Mouse (Mus musculus) hindbrain, embryonic 14.5 days (tissue): ENCODE results near the gene Pts. TPM values are rescaled to one million over a fixed set of nuclear protein-coding genes. Genes with fewer than 3 reads are reported as not detected.
A peak's percentile ranks its signal among the peaks of the same experiment; 100 is the strongest.

Experiments used
- ATAC-seq: fragments of 200-750 bp; cut with Nextera tagmentation; 2 replicates; pipeline ENCODE4 v1.8.0; 2017; ENCODE audit warnings: moderate number of reproducible peaks, mild to moderate bottlenecking, moderate TSS enrichment, moderate library complexity; ENCODE audit not compliant: low FRiP score
- DNase-seq: peaks from one replicate; pipeline ENCODE4 v3.0.0-alpha.2; 2015; ENCODE audit warnings: low spot score
- H3K27ac ChIP-seq: fragments of 300-500 bp; sonication (generic); 2 replicates; pipeline ENCODE4 v1.5.1; 2014; ENCODE audit warnings: mild to moderate bottlenecking, moderate library complexity
- H3K27me3 ChIP-seq: fragments of 300-500 bp; sonication (generic); 2 replicates; pipeline ENCODE4 v1.6.1; 2014; ENCODE audit warnings: mild to moderate bottlenecking, low read length, mixed read lengths; ENCODE audit not compliant: control insufficient read depth, insufficient read depth
- H3K36me3 ChIP-seq: fragments of 300-500 bp; sonication (generic); replicated peaks from 2 replicates; pipeline ENCODE4 v1.6.1; 2014; ENCODE audit not compliant: control insufficient read depth, insufficient read depth
- H3K4me1 ChIP-seq: fragments of 300-500 bp; sonication (generic); replicated peaks from 2 replicates; pipeline ENCODE4 v1.6.1; 2014; ENCODE audit warnings: antibody characterized with exemption, low read length, mixed read lengths; ENCODE audit not compliant: control insufficient read depth, insufficient read depth
- H3K4me2 ChIP-seq: fragments of 300-500 bp; sonication (generic); replicated peaks from 2 replicates; pipeline ENCODE4 v1.6.1; 2014; ENCODE audit warnings: mild to moderate bottlenecking, moderate library complexity
- H3K4me3 ChIP-seq: fragments of 300-500 bp; sonication (generic); replicated peaks from 2 replicates; pipeline ENCODE4 v1.5.1; 2014; ENCODE audit warnings: mild to moderate bottlenecking, low read length
- H3K9ac ChIP-seq: fragments of 300-500 bp; sonication (generic); 2 replicates; pipeline ENCODE4 v1.6.1; 2014
- H3K9me3 ChIP-seq: fragments of 300-500 bp; sonication (generic); 2 replicates; pipeline ENCODE4 v1.6.1; 2016; ENCODE audit warnings: low read length; ENCODE audit not compliant: control insufficient read depth
- WGBS: fragments of 180-500 bp; shearing (Covaris S2); extraction: QIAGEN DNeasy Blood & Tissue Kit; methylation state at CpG from one replicate; pipeline ENCODE4 v1.1.7; 2014; 5-methylcytosine and 5-hydroxymethylcytosine counted together
- polyA plus RNA-seq: library from polyadenylated mRNA; unstranded; fragments of >200 nt; fragmentation: Nextera tagmentation; extraction: Ambion mirVana; gene quantifications from 2 replicates; pipeline ENCODE4 v1.2.1, GENCODE M21; 2014

Pts gene
- polyA plus RNA-seq, 1 experiment from 2014 or later: 120 TPM

DNA sequence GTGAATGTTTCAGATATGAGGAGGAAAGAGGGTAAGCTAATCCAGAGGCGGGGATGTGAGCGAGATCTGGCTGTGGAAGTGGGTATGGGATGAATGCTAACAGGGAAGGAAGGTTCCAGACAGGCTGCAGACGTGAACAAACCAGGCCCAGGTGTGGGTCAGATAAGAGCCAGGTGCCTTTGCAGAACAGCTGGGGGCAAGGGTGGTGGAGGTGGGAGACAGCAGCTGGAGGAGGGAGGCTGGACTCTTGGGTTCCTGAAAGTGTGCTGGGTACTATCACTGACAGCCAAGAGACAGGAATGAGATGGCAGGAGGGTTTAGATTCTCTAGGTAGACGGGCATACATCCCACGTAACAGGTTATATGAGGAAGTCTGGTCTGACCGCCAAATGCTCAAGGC lies 31.4 kb downstream of the Pts start:
- Histone ChIP-seq H3K4me3 (no peak overlapping the region), H3K27ac (no peak overlapping the region), H3K9me3 (no peaks in the 10 kb centered on the region), H3K27me3 (no peaks in the 10 kb centered on the region), H3K4me2 (no peak overlapping the region), H3K36me3 (no peaks in the 10 kb centered on the region), H3K4me1 (0 out of 2 replicates have a peak, but pooled peaks cover 7% of the 10 kb centered on the region), H3K9ac (no peak overlapping the region)
- ATAC-seq (no peak), DNase-seq (no peak)
- WGBS: 75% methylated on average over 6 of the region's 6 CpGs

GRCm38 (mm10) chr9:50496546-50496945 lies 32.0 kb downstream of the Pts start:
- Histone ChIP-seq H3K27ac (no peak overlapping the region), H3K4me2 (0 out of 2 replicates have a peak overlapping the region, but pooled peaks have one; percentile 8), H3K36me3 (no peaks in the 10 kb centered on the region), H3K27me3 (no peaks in the 10 kb centered on the region), H3K4me3 (no peak overlapping the region), H3K9me3 (no peaks in the 10 kb centered on the region), H3K9ac (no peak overlapping the region), H3K4me1 (0 out of 2 replicates have a peak, but pooled peaks cover 7% of the 10 kb centered on the region)
- DNase-seq: no peak
- ATAC-seq: no peak
- 21% methylated on average over 6 of the region's 6 CpGs for WGBS

GRCm38 (mm10) chr9:50496151-50496505 lies 32.4 kb downstream of the Pts start:
- no peak overlapping the region for H3K4me3 ChIP-seq
- DNase-seq (no peak), ATAC-seq (no peak)
- no peak overlapping the region for H3K9ac ChIP-seq
- WGBS: 15% methylated on average over 6 of the region's 6 CpGs
- no peaks in the 10 kb centered on the region for H3K36me3 ChIP-seq
- no peak overlapping the region for H3K27ac ChIP-seq
- 0 out of 2 replicates have a peak overlapping the region, but pooled peaks have one; percentile 8 for H3K4me2 ChIP-seq
- 0 out of 2 replicates have a peak, but pooled peaks cover 7% of the 10 kb centered on the region for H3K4me1 ChIP-seq
- H3K9me3 ChIP-seq: no peaks in the 10 kb centered on the region
- no peaks in the 10 kb centered on the region for H3K27me3 ChIP-seq

GRCm38 (mm10) chr9:50495405-50496150 lies 32.9 kb downstream of the Pts start:
- H3K36me3 ChIP-seq: no peaks in the 10 kb centered on the region
- H3K9ac ChIP-seq: no peak overlapping the region
- H3K4me2 ChIP-seq: 0 out of 2 replicates have a peak overlapping the region, but pooled peaks have one; percentile 8
- H3K4me1 ChIP-seq: 0 out of 2 replicates have a peak, but pooled peaks cover 7% of the 10 kb centered on the region
- H3K27ac ChIP-seq: no peak overlapping the region
- DNase-seq: no peak
- no peaks in the 10 kb centered on the region for H3K27me3 ChIP-seq
- no peak overlapping the region for H3K4me3 ChIP-seq
- 70% methylated on average over 10 of the region's 10 CpGs for whole genome bisulfite sequencing
- no peaks in the 10 kb centered on the region for H3K9me3 ChIP-seq
- ATAC-seq: no peak

GRCm38 (mm10) chr9:50494311-50494710 lies 34.2 kb downstream of the Pts start, which contains the start of gene Plet1:
TSS of gene Plet1 (plus strand) at chr9:50494525.
- Histone ChIP-seq H3K4me3 (no peak within 1 kb of the TSS), H3K36me3 (no peaks in the 10 kb centered on the region), H3K4me1 (0 out of 2 replicates have a peak, but pooled peaks cover 7% of the 10 kb centered on the region), H3K9me3 (no peaks in the 10 kb centered on the region), H3K27me3 (no peaks in the 10 kb centered on the region), H3K27ac (no peak within 1 kb of the TSS), H3K9ac (no peak within 1 kb of the TSS), H3K4me2 (no peak within 1 kb of the TSS)
- 86% methylated on average over 6 of the region's 6 CpGs for WGBS
- DNase-seq (no peak), ATAC-seq (no peak)

- H3K36me3 ChIP-seq: no peaks in the 10 kb centered on the region
- H3K4me3 ChIP-seq: no peak overlapping the region
- no peaks in the 10 kb centered on the region for H3K27me3 ChIP-seq
- DNase-seq (no peak), ATAC-seq (no peak)
- no peaks in the 10 kb centered on the region for H3K9me3 ChIP-seq
- WGBS: 69% methylated on average over 2 of the region's 2 CpGs
- H3K9ac ChIP-seq: no peak overlapping the region
- H3K4me1 ChIP-seq: 0 out of 2 replicates have a peak, but pooled peaks cover 7% of the 10 kb centered on the region
- no peak overlapping the region for H3K27ac ChIP-seq
- H3K4me2 ChIP-seq: no peak overlapping the region
Observed at GRCm38 (mm10) chr9:50493777-50494176, 34.7 kb downstream of the Pts start.

DNA sequence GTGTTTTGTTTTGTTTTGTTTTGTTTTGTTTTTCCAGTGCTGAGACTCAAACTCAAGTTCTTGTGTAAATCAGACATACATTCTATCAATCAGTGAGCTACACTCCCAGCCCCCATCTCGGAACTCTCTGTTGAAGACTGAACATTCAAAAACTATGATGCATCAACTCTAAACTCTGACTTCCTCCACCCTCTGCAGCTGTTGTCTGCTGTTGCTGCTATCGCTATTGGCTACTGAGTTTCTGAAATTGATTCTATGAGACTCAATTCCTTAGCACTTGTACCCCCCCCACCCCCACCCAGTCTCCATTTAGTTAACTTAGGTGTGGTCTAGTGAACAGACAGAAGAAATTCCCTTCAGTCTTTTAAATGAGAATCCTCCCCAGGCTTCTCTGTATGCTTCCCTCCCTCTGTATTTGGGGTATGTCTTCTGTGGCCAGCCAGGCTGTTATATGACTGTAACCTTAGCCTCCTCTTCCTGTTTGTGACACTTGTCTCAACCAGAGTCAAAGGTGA lies 36.9 kb downstream of the Pts start:
- H3K4me3 ChIP-seq: no peak overlapping the region
- no peak overlapping the region for H3K9ac ChIP-seq
- no peak overlapping the region for H3K4me2 ChIP-seq
- H3K27me3 ChIP-seq: no peaks in the 10 kb centered on the region
- WGBS: 84% methylated on average over 2 of the region's 2 CpGs
- DNase-seq (no peak), ATAC-seq (no peak)
- H3K4me1 ChIP-seq: 0 out of 2 replicates have a peak, but pooled peaks cover 7% of the 10 kb centered on the region
- no peaks in the 10 kb centered on the region for H3K36me3 ChIP-seq
- no peak overlapping the region for H3K27ac ChIP-seq
- no peaks in the 10 kb centered on the region for H3K9me3 ChIP-seq

DNA sequence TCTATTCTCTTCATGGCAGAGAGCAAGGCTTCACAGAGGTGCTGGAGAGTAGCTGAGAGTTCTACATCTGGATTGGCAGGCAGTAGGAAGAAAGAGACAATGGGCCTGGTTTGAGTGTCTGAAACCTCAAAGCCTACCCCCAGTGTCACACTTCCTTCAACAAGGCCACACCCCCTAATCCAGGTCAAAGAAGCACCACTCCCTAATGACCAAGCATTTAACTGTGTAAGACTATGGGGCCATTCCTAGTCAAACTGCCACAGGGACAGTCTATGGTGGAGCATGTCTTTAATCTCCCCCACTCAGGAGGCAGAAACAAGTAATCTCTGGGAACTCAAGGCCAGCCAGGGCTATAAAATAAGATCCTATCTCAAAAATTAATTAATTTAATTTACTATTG lies 37.7 kb downstream of the Pts start:
- Histone ChIP-seq H3K4me2 (no peak overlapping the region), H3K9ac (no peak overlapping the region), H3K9me3 (no peaks in the 10 kb centered on the region), H3K4me3 (no peak overlapping the region), H3K36me3 (no peaks in the 10 kb centered on the region), H3K27me3 (no peaks in the 10 kb centered on the region), H3K4me1 (peaks cover under 1% of the 10 kb centered on the region; the same call in 1 of the 2 replicates), H3K27ac (no peak overlapping the region)
- ATAC-seq (no peak), DNase-seq (no peak)

GRCm38 (mm10) chr9:50485521-50485920 lies 43.0 kb downstream of the Pts start:
- Histone ChIP-seq H3K27ac (no peak overlapping the region), H3K4me2 (peak overlapping the region; percentile 34; the same call in 1 of the 2 replicates), H3K9ac (no peak overlapping the region), H3K27me3 (no peaks in the 10 kb centered on the region), H3K4me3 (no peak overlapping the region), H3K4me1 (peaks cover 7% of the 10 kb centered on the region; the same call in 1 of the 2 replicates), H3K36me3 (no peaks in the 10 kb centered on the region), H3K9me3 (no peaks in the 10 kb centered on the region)
- WGBS: 6% methylated on average over 10 of the region's 10 CpGs
- DNase-seq: peak; percentile 25
- ATAC-seq: no peak
